Mouse (Mus musculus) left cerebral cortex, adult 11 months (tissue): ENCODE measurements at regions not wholly inside any gene's neighbourhood (a gene's known extent, or its start where the extent isn't known, plus 50 kb on each side); places are given as distances from the start of the nearest gene placed in this dataset.

Experiments
- DNase-seq: peaks from one replicate; pipeline ENCODE4 v3.0.0; 2022; ENCODE audit warnings: low spot score

- DNase-seq: no peak
These were observed 453.2 kb upstream of the Kif2a start for GRCm38 (mm10) chr13:107475166-107475565.

GRCm38 (mm10) chr13:107469491-107470276 lies 447.8 kb upstream of the Kif2a start:
- no peak for DNase-seq

- no peak for DNase-seq
These were observed 440.9 kb upstream of the Kif2a start for GRCm38 (mm10) chr13:107462791-107463190.

GRCm38 (mm10) chr13:107461048-107461912 lies 439.4 kb upstream of the Kif2a start:
- peak; percentile 60 for DNase-seq

GRCm38 (mm10) chr13:107458730-107459129 lies 436.8 kb upstream of the Kif2a start:
- no peak for DNase-seq

- no peak for DNase-seq
These were observed 435.3 kb upstream of the Kif2a start for GRCm38 (mm10) chr13:107457270-107457669.

- no peak for DNase-seq
These were observed 434.5 kb upstream of the Kif2a start for GRCm38 (mm10) chr13:107456394-107456793.

GRCm38 (mm10) chr13:107449598-107450179 lies 427.8 kb upstream of the Kif2a start:
- peak; percentile 49 for DNase-seq

GRCm38 (mm10) chr13:107447813-107448212 lies 425.9 kb upstream of the Kif2a start:
- DNase-seq: no peak

- DNase-seq: no peak
These were observed 397.6 kb upstream of the Kif2a start for GRCm38 (mm10) chr13:107419363-107420155.

- DNase-seq: no peak
These were observed 388.3 kb upstream of the Kif2a start for GRCm38 (mm10) chr13:107410267-107410666.

- DNase-seq: no peak
These were observed 385.7 kb upstream of the Kif2a start for GRCm38 (mm10) chr13:107407674-107408026.

- peak; percentile 52 for DNase-seq
These were observed 385.2 kb upstream of the Kif2a start for GRCm38 (mm10) chr13:107406977-107407673.

GRCm38 (mm10) chr13:107398621-107399363 lies 376.9 kb upstream of the Kif2a start:
- DNase-seq: no peak

GRCm38 (mm10) chr13:107396036-107396435 lies 374.1 kb upstream of the Kif2a start:
- no peak for DNase-seq

- no peak for DNase-seq
These were observed 372.5 kb upstream of the Kif2a start for GRCm38 (mm10) chr13:107394451-107394850.

GRCm38 (mm10) chr13:107389535-107390150 lies 367.7 kb upstream of the Kif2a start:
- DNase-seq: no peak

- no peak for DNase-seq
These were observed 367.1 kb upstream of the Kif2a start for GRCm38 (mm10) chr13:107389074-107389473.

GRCm38 (mm10) chr13:107378076-107378475 lies 356.1 kb upstream of the Kif2a start:
- DNase-seq: no peak

- no peak for DNase-seq
These were observed 350.7 kb upstream of the Kif2a start for GRCm38 (mm10) chr13:107372666-107373065.
